Mouse (Mus musculus): ENCODE measurements at regions not wholly inside any gene's neighbourhood (a gene's known extent, or its start where the extent isn't known, plus 50 kb on each side); places are given as distances from the start of the nearest gene placed in this dataset.

DNA sequence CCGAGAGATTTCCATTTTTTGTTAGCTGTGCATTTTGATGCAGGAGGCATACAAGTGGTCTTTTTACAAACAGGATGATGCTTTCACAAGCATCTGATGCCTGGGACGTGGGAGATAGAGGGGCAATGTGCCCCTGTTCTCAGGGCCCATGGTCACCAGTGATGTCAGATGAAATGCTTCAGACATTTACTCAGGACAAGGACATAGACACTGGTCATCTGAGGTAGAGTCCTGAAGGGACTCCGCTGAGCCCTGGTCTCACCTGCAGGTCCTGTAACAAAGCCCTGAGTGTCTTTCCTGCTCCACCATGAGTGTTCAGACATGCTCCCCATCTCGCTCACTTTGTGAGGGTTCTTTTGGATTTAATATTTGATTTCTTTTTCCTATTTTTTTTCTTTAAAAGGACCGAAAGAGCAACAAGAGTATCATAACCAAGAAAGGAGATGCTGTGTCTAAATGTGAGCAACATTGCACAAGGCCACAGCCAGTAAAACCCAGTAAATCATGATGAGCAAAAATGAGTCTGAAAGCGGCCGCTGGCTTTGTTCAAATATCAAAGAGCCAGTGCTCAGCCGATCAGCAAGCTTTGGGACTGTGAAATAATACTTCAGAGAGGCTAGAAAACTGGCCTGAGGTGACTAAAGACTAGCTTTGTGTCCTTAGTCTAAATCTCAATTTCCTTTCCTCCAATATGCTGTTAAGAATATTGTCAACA lies 430.1 kb downstream of the Ate1 start:
- ATAC-seq, result no peak

GRCm38 (mm10) chr7:130091942-130092341 lies 428.2 kb downstream of the Ate1 start:
- ATAC-seq, result no peak

GRCm38 (mm10) chr7:130095141-130095540 lies 425.0 kb downstream of the Ate1 start:
- ATAC-seq, result no peak

- no peak for ATAC-seq
Observed at GRCm38 (mm10) chr7:130098606-130099005, 421.6 kb downstream of the Ate1 start.

DNA sequence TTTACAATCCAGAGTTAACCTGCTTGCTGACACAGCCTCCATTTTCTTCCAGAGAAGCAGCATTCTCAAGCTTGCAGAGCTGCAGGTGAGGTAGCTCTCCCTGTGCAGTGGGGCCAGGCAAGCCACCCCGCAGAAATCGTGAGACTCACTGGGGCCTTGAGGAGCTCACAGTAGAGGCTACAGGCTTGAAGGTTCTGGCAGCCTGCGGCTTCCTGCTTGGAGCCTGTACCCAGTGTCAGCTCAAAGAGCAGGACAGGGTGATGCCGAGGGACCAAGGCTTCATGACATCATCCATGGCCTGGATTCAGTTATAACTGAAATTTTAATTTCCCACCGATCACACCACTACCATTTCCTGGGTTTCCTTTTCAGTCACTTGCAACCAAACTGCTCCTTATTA lies 417.5 kb downstream of the Ate1 start:
- no peak for ATAC-seq

- ATAC-seq, result no peak
Observed at GRCm38 (mm10) chr7:130106961-130107360, 413.2 kb downstream of the Ate1 start.

DNA sequence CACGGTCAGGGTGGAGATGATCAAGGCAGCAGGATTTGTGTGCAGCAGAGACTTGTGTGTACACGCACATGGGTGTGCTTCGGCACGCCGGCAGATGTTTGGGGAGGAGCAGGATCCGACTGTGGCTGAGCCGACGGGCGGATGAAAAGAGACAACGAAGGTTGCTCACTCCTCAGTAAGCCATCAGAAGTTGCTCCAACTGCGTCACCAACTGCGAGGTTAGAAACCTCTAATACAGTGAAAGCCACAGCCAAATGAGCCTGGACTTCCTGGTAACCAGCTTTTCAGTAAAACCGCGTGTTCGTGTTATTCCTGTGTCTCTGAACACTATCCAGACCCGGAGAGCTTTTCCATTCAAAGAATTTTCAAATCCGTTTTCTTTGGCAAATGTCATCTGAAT lies 411.8 kb downstream of the Ate1 start:
- ATAC-seq, result no peak
